Mouse (Mus musculus) urinary bladder, postnatal 10 days (tissue): ENCODE results near the gene Itgb2.

Source experiments
- DNase-seq: peaks from one replicate; pipeline ENCODE4 v3.0.0; 2022; ENCODE audit warnings: low spot score

The Itgb2 gene

GRCm38 (mm10) chr10:77552162-77552561 is 22.1 kb downstream of the Itgb2 start:
- no peak for DNase-seq

- no peak for DNase-seq
These were observed 23.2 kb downstream of the Itgb2 start for GRCm38 (mm10) chr10:77553285-77553684.

- no peak for DNase-seq
These were observed 24.9 kb downstream of the Itgb2 start for GRCm38 (mm10) chr10:77554918-77555317.

DNA sequence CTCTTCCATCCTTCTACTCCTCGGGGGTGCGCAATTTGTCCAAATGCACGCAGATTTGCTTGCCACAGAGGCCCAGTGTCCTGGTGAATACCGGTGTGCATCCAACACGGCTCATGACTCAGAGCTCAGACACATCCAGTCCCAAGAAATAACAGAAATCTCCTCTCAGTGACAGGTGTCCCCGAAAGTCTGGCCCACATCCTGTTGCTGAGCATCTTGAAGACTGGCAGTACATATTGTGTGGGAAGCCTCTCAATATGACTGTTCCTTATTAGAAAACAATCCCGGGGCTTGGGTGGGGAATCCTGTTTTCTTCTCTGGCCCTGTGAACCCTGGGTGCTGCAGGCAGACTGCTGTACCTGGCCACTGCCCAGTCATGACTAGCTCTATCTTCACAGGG is 26.6 kb downstream of the Itgb2 start:
- no peak for DNase-seq

- no peak for DNase-seq
These were observed 27.6 kb downstream of the Itgb2 start for GRCm38 (mm10) chr10:77557641-77558040.

GRCm38 (mm10) chr10:77560090-77560489 is 30.0 kb downstream of the Itgb2 start:
- no peak for DNase-seq

- DNase-seq = no peak
These were observed 30.8 kb downstream of the Itgb2 start for GRCm38 (mm10) chr10:77560830-77561229.

DNA sequence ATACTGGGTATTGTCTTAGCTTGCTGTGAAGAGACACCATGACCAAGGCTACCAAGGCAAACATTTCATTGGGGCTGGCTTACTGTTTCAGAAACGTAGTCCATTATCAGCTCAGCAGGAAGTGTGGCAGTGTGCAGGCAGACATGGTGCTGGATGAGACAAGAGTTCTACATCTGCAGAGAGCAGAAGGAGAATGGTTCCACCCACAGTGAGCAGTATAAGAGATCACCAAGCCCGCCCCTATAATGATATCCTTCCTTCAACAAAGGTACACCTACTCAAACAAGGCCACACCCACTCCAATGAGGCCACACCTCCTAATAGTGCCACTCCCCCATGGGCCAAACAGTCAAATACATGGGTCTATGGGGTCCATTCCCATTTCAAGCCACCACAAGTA is 31.5 kb downstream of the Itgb2 start:
- no peak for DNase-seq

DNA sequence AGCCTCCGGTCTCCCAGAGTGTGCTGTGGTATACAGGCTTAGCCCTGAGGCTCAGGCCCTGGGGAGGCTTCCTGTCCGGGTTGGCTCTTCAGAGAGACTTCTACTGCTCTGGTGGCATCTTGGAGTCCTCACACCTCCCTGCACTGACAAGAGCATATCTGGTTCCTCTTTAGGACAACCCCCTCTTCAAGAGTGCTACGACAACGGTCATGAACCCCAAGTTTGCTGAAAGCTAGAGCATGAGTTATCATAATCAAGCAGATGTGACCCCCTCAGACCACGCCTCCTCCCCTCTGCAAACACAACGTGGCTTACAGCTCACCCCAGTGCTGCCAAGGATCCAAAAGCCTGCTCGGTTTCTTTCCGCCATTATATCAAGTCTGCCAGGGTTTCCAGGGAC is 35.0 kb downstream of the Itgb2 start:
- no peak for DNase-seq

DNA sequence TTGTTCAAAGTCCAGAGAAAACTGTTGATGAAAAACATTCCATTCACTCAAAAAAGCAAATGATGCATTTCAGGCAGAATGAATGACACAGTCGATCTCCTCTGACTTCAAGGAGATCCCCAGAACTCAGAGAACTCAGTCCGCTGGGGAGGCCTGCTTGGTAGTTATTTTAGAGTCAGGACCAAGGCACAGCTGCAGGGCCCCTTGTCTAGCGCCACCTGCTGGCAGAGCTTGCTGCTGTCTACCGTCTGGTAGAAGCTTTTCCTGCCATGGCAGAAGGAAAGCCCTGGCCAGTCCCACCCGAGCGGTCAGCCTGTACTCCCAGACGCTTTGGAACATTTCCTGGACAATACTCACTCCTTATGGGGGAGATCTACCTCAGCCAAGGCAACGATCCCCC is 36.6 kb downstream of the Itgb2 start:
- DNase-seq = peak; percentile 72

DNA sequence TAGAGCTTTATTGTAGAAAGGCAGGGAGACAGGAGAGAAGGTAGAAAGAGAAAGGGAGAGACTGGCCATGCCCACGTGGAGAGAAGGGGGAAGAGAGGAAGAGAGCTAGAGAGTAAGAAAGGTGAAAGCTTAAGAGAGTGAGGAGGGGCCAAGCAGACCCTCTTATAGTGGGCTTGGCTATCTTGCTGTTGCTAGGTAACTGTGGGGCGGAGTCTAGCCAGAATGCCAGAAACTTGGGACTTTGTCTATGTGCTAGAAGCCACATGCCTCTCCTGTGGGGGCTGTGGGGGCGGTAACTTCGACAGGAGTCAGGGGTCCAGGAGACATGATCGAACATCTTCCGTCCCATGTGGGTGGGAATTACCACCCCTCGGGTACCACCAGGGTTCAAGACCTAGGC is 39.4 kb downstream of the Itgb2 start:
- no peak for DNase-seq

DNA sequence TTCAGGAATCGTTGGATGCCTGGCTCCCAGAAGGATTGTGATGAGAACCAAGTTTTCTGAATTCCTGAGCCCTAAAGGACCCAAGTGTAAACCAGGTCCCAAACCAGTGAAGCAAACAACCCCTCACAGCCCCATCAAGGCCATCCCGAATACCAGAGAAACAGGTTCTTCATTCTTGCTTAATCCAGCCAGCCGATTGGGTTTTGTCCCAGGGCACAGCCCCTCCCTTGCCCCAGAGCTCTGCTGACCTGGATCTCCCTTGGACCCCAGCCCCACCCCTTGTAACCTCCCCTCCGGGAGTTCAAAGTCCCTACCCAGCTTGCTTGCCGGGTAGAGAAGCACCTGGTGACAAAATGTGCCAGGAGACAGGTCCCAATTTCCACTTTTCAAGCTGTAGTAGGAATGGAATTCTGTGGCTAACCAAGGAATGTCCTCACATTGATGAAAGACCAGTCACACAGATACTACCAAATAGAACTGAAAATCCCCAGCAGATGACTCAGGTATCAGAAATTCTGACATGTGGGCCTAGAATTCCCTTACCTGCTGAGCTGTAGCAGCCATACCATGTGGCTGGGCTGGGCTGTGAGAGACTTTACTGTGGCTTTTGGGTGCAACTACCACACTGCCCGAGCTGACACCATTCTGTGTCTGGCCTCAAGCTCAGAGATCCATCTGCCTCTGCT is 40.1 kb downstream of the Itgb2 start:
- no peak for DNase-seq

- DNase-seq = no peak
These were observed 42.2 kb downstream of the Itgb2 start for GRCm38 (mm10) chr10:77572225-77572624.

DNA sequence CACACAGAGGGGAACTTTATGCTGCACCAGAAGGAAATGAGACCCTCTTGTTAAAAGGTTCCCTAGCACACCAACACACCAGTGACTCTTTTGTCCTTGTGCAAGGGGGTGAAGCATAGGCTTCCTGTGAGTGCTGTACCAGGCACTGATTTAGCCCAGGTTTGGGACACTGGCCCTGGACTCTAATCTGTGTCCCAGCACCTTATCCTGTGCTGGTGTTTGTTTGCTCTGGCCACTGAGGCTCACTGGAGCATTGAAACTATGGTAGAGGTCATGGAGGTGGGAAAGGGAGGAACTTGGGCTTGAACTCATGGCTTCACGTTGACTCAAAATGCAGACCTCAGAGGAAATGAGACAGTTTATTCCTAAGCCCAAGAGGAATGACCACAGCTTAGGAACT is 43.1 kb downstream of the Itgb2 start:
- no peak for DNase-seq

- no peak for DNase-seq
These were observed 50.2 kb downstream of the Itgb2 start for GRCm38 (mm10) chr10:77580027-77580920.

DNA sequence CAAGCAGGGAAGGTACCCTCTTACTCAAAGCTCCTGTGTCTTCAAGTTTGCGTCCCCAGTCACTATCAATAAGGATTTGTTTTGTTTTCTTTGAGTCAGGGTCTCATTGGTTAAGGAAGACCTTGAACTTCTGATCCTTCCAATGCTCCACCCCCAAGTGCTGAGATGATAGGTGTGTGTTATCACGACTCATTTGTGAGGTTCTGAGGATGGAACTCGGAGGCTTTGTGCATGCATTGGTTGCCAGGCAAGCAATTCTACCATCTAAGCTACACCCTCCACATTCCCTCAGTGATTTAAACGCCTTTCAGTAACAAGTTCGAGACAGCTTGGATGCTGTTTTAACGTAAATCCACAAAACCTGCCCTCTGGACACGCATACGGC is 51.0 kb downstream of the Itgb2 start:
- no peak for DNase-seq

- peak; percentile 78 for DNase-seq
These were observed 51.6 kb downstream of the Itgb2 start, which contains the start of gene Pttg1ip for GRCm38 (mm10) chr10:77581408-77582284. Pttg1ip (plus strand) TSS chr10:77581720.

DNA sequence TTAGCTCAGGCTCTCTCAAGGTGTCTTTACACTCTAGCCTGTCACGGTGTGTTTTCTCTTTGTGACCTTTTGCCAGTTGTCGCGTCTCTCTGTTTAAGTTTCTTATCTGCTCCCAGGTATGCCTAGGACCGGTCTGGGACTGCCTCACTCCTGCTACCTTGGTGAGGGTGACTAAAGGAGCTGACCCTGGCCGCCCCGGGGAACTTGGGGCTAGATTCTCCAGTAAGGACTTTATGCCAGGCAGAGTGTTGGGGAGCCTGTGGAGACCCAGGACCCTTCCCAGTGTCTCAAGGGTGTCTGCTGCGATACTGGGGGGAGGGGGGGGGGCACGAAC is 52.2 kb downstream of the Itgb2 start:
- DNase-seq = no peak

DNA sequence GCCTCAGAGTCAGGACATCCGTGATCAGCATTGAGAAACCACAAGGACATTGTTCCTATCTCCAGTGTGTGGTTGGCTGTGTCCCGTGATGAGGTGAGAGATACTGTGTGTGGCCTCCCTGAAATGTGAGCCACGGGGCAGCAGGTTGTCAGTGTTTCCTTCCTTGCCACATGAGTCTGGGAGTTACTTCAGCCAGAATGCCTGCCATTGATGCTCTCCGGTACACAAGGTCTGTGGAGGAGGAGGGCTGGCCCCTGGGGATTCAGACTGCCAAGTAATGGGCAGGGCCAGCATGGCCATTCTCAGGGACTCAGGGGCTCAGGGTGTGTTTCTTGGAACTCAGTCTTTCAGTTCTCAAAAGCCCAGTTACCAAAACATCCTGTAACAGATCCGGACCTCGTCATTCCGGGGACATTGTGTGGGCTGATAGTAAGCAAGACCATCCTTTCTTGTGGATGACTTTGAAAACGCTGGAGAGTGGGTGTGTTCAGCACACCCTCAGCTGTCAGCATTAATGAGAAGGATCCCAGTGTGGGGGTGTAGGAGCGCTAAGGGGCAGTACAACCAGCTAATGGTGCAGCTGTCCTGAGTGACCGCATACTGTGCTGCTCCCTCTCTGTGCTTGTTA is 53.9 kb downstream of the Itgb2 start:
- no peak for DNase-seq

DNA sequence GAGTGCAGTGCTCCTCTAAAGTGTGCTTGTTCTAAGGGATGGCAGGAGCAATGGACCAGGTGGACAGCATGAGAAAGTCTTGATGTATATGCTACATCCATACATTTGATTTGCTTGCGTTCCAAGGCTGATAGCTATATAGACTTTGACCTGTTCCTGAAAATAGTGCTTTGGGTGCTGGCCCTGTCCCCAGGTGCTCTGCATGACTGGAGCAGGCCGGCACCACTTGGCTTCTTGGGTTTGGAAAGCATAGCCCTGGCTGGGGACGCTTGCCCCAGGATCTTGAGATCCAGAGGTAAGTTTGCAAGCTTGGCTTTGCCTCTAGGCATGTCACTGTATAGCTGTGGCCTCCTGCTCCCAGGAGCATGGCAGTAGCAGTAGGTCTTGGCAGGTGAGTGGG is 56.6 kb downstream of the Itgb2 start:
- no peak for DNase-seq

DNA sequence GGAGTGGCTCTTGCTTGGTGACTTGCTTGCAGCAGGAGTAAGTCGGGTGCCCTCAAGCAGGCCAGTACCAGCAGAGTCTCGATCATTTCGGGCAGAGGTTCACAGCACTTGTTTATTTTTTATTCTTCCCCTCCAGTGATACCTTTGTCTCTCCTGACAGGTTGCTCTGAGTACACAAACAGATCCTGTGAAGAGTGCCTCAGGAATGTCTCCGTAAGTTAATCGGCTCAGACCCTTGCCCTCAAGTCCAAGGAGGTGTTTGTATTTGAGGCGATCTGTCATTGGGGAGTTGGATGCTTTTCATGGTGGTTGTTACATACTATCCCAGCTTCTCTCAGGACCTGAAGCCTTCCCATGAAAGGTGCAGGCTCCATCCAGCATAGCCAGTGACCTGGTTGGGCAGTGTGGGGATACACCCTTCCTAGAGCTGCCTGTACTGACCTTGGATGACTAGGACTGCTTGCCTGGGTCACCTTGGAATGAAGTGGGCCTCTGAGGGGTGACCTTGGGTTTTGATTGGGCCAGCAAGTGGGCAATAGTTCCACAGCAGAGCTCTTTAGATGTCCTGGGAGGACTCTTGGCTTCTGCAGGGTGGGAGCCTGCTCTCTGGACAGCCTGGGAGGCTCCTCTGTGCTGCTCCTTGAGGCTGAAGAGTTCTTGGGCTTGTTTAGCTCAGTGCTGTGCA is 57.2 kb downstream of the Itgb2 start:
- no peak for DNase-seq

DNA sequence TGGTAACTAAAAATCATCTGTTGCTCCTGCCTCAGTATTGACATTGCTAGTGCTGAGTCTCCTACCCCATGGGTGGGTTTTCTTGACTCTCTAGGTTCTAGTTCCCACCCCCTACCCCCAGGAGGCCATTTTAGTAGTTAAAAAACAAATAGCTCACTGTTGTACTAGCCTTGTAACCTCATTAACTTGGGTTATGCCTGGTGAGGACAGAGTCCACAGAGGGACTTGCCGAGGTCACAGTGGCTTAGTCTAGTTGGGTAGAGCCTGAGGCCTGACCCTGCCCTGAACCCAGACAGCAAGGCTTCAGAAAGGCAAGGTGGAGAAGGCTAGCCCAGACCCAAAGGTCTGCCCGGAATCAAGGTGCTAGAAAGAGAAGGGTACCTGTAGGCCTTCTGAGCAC is 58.0 kb downstream of the Itgb2 start:
- DNase-seq = no peak
